Mouse (Mus musculus) leukemia stem cell, adult 10-12 weeks (primary cell): ENCODE measurements around the gene Mageb18. TPM values are rescaled to one million over a fixed set of nuclear protein-coding genes. Genes with fewer than 3 reads are reported as not detected.

Experiments
- polyA plus RNA-seq: library from polyadenylated mRNA; stranded (reverse); fragments of >175 nt; gene quantifications from 2 replicates; pipeline ENCODE4 v1.2.3, GENCODE M21; 2012; ENCODE audit warnings: low replicate concordance

Mageb18 gene
- polyA plus RNA-seq, result not detected in 2 replicates

DNA sequence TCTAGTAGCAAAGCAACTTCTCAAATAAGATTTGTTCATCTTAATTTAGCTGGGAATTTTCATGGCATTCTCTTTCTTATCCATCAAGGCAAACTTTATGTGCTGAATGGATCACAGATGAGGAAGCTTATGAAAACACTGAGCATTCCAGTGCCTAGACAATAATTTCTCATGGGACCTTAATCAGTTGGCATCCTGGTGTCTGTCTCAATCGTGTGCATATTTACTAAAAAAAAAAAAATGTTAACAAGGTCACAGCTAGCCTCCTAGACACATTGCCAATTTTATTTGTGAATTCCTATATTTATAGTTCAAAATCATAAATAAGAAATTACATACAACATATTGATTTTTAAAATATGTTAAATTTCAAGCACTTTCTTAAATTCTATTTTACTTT is at the start of gene Mageb18:
Mageb18 (minus strand) TSS at position 101 of the 400 bp plus-strand sequence.

GRCm38 (mm10) chrX:92489649-92490048 is 109.7 kb downstream of the Mageb18 start, which contains the start of gene Gm5941:
TSS of gene Gm5941 (plus strand) at chrX:92489949.

Other genes starting within 250 kb of the Mageb18 start
- not detected in 2 replicates for gene Gm5941, start 109.6 kb downstream of the Mageb18 start, polyA plus RNA-seq